Mouse (Mus musculus): Measurements from ENCODE around the gene Gspt1. TPM values are rescaled to one million over a fixed set of nuclear protein-coding genes. Genes with fewer than 3 reads are reported as not detected.
"Not testable (repeated sequence)": the region's sequence is repeated elsewhere in the genome, so short reads cannot be mapped to it uniquely, and the experiment has no call there.

Gene Gspt1
- 10 to 100 TPM; 85.7 to 88.7 TPM for total RNA-seq (2021)
- long read RNA-seq, transcript Gspt1-201 (15 exons, 2,898 nt): minor isoform, 34 of 79 reads
- long read RNA-seq, transcript Gspt1-205 (15 exons, 3,716 nt): major isoform, 40 of 79 reads
- long read RNA-seq, partial matches to known transcripts: 3 of 79 reads
- long read RNA-seq, other reads (novel, unspliced or antisense): 2 of 79 reads

DNA sequence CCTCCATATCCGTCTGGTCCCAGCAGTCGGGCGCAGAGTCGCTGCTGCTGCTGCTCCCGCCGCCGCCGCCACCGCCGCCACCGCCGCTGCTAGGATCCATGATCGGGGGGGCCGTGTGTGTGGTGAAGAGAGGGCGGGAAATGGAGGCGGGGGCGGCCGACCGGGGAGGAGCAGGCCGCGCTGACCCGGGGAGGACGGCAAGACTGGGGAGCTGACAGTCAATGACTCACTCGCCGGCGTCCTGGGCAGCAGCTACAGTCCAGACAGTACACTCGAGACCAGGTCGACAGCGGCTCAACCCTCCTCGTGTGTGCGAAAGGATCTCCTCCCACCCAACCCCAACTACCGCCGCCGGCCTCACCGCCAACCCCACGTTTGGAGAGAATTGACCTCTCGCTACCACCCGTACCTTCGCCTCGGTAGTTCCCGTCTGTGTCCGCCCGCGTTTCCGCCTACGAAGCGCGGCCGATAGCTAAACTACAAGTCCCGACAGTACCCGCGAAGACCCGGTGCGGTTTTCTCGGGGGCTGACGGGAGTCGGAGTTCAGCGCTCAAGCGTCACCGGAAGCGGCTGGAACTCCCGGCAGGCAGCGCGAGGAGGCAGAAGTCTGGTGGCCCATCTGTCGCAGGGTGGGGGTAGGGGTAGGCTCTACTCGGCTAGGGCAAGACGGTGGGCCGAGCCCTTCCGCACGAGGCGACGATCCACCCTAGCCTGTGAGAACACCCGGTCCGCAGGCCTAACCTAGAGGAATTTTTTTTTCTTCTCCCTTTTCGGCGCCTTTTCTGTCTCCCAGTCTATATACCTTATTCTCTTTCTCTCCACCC, at the start of gene Gspt1:
Gene Gspt1, minus strand, starts transcription at position 428 of the 825 bp plus-strand sequence.
- peak; percentile 99 for DNase-seq (ENCODE audit: low spot score in 2 of 2)

DNA sequence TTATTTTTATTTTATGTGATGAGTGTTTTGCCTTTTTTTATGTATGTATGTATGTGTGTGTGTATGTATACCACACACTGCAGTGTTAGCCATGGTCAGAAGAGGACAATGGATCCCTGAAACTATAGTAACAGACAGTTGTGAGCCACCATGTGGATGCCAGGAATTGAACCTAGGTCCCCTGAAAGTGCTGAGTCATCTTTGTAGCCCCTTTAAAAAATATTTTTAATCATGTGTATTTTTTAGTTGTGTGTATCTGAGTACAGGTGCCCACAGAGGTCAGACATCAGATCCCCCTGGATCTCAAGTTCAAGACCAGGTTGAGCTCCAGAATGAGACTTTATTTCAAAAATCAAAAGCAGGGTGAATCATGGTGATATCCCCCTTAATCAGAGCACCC, 49.6 kb upstream of the Gspt1 start:
- no peak for DNase-seq (ENCODE audit: low spot score in 2 of 2)

DNA sequence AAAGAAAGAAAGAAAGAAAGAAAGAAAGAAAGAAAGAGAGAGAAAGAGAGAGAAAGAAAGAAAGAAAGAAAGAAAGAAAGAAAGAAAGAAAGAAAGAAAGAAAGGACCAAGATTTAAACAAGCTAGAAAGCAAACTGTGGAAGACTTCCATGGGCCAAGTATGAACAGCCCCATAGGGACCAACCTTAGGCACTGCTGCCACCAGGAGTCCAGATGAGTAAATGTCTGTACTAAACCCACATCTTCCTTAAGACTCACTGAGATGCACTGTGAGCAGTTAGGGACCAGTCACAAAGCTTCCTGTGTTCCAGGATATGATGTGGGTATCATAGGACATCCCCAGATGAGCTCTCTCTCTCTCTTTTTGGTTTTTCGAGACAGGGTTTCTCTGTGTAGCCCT, 43.6 kb upstream of the Gspt1 start:
- peak in 1 of 2 experiments; percentile 25 for DNase-seq (ENCODE audit: low spot score in 2 of 2)

DNA sequence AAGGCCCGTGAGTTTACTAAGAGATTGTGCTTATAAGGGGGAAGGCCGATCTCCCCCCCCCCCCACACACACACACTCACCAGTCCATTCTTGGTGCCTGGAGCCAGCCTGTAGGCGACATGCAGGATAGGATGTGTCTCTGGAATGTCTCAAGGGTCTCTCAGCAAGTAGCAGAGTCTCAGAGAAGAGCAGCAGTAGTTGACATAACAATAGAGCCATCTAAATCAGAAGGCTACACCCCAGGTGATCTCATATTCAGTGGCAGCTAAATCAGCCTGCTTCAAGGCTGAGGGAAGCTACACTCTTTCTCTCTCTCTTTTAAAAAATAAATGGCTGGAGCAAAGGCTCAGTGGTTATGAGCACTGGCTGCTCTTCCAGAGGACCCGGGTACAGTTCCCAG, 41.5 kb upstream of the Gspt1 start:
- DNase-seq (ENCODE audit: low spot score in 2 of 2): not testable (repeated sequence)

DNA sequence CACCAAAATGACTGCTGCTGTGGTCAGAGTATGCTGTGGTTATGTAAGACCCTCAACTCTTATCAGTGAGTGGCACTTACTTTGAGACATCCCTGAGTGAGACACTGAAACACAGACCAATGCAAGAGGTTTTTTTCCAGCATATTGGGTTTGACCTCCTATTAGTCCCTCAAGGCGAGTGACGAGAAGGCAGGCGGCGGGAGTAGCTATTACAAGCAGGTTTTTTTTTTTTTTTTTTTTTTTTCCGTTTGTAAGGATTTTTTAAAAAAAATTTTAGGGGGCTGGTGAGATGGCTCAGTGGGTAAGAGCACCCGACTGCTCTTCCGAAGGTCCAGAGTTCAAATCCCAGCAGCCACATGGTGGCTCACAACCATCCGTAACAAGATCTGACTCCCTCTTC, 34.7 kb upstream of the Gspt1 start:
- not testable (repeated sequence) for DNase-seq (ENCODE audit: low spot score in 2 of 2)

DNA sequence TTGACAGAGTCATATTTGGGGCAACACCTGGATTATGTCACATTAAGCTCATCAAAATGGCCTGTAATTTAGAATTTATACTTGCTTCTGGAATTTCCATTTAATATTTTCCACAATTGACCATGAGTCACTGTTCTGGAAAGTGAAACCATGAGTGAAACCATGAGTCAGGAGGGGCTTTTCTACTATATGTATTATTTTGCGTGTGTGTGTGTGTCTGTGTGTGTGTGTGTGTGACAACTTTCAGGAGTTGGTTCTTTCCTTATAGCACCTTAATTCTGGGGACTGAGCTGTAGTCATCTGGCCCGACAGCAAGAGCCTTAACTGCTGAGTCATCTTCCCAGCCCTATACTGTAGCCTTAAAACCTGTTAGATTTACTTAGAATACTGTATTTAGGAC, 31.8 kb upstream of the Gspt1 start:
- DNase-seq (ENCODE audit: low spot score in 2 of 2): no peak

DNA sequence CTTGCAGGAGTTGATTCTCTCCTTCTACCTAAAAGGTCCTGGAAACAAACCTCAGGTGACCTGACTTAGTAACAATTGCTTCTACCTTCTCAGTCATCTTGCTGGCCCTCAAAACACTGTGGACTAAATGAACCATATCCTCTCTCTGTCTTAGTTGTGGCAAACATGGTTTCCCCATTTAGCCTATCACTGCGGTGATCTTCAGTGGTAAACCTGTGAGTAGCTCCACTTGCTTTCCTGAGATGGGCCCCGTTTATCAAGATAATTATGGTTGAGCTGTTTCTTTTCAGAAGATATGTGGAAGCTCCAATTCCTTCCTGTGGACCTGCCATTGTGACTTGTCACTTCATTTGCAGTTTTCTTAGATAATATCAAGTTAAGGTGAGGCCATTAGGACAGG, 30.8 kb upstream of the Gspt1 start:
- DNase-seq (ENCODE audit: low spot score in 2 of 2): no peak

DNA sequence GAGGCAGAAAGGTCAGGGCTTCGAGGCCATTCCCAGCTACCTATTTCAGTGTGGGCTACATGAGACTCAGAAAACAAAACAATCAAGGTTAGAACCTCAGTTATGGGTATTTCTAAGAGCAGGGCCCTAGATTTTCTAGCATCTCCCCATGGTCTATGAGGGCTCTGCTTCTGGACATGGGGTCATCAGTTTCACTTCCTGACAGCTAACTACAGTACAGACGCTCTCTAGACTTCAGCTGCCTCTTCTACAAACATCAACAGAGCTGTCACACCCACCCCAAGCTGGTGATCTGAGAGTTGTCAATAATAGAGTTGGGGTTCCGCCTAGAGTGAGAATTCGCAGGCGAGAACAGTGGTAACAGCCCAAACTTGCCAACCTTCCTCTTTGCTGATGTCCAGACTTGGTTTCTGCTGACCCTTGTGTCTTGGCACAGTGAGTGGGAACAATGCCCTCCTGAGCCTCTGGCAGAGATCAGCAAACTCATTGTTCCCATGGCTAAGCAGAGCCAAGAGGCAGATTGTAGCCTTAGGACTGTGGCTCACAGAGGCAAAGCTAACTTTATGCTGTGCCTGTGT, 28.6 kb upstream of the Gspt1 start:
- peak in 1 of 2 experiments; percentile 42 for DNase-seq (ENCODE audit: low spot score in 2 of 2)

DNA sequence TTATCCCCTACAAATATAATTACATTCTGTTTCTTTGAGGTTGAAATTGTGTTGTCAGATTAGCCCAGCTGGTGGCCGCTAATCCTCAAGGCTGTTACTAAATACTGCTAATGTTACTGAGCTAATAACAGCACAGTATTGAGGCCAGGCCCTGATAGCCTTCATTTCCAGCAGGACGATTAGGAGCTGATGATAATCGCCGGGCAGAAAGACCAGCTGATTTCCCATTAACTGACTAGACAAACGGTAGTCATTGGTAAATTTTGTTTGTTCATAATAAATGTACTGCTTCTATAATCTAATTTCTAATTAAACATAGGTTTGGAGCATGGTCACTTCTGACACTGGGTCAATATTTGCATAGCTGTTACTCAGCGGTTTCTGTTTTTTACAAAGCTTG, 24.7 kb upstream of the Gspt1 start:
- DNase-seq (ENCODE audit: low spot score in 2 of 2): no peak

DNA sequence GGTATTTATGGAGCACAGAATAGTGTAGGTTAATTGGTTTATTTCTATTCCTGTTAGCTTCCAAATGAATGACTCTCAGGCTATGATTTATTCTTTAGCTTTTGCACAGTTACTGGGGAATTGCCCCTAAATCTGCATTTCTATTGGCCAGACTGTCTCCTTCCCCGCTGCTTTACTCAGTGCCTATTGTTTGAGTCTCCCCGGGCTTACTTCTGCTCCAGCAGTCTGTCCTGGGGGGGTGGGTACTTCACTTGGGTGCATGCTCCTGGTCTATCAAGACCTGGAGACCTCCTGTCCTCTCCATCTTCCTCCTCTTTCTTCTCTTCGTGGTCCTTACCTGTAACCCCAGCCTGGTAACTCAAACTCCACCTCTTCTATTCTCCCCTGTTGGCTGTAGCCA, 22.8 kb upstream of the Gspt1 start:
- no peak for DNase-seq (ENCODE audit: low spot score in 2 of 2)

DNA sequence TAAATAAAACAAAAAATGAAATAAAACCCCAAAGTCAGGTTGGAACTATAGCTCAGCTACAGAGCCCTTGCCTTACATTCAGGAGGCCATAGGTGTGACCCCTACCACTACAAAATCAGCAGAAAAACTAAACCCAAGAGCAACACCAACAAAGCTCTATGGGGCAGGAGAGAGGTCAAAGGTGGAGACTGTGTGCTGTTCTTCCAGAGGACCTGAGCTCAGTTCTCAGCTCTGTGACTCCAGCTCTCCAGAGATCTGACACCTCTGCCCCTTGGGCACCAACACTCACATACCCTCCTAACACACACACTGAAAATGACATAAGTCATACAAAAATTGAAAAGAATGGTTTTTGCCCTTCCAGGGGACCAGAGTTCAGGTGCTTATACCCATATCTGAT, 16.9 kb upstream of the Gspt1 start:
- DNase-seq (ENCODE audit: low spot score in 2 of 2): no peak

DNA sequence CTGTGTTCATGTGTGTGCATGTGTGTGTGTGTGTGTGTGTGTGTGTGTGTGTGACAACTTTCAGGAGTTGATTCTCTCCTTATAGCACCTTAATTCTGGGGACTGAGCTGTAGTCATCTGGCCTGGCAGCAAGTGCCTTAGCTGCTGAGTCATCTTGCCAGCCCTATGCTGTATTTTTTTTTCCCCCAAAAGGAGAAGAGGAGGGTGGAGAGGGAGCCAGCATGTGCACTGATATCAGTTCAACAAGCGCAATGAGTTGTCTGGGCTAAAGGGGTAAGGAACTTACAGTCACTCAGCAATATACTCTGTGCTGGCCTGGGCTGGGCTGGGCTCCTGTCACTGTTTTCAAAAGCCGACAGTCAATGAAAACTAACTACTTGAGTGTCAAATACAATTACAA, 16.5 kb upstream of the Gspt1 start:
- peak; percentile 5 to 9 for DNase-seq (ENCODE audit: low spot score in 2 of 2)

DNA sequence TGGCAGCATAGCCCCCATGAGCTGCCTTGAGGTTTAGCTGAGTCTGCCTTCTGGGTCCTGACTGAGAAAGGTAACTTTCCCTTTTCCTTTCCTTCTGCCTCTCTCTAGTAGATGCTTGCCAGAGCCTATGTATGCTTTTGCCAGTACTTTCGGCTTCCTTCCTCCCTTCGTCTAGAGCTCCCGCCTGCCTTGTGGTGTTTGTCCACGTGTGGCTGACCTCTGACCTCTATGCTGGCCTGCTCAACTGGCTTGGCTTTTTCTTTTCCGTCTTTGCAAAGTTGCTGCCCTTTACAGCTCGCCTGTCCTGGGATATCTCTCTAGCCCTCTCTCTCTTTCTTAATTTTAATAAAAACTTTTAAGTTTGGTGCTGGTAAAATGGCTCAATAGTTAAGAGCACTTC, 15.7 kb upstream of the Gspt1 start:
- no peak for DNase-seq (ENCODE audit: low spot score in 2 of 2)

DNA sequence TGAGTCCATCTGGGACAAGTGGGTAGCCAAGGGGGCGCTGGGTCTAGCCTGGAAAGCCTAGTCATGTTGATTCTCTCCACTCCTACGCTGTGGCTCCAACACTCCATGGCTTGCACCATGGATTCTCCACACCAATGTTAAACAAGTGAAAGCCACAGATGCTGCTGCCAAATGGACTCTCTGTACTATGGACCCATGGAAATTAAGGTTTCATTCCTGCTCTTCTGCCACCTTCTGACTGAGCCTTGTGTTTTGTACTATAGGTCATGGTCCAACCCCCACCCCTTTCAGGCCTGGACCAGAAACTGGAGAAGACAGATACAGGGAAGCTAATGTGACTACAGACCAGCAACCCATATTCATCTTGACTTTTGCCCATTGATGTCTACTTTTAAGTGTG, 12.4 kb upstream of the Gspt1 start:
- DNase-seq (ENCODE audit: low spot score in 2 of 2): no peak

DNA sequence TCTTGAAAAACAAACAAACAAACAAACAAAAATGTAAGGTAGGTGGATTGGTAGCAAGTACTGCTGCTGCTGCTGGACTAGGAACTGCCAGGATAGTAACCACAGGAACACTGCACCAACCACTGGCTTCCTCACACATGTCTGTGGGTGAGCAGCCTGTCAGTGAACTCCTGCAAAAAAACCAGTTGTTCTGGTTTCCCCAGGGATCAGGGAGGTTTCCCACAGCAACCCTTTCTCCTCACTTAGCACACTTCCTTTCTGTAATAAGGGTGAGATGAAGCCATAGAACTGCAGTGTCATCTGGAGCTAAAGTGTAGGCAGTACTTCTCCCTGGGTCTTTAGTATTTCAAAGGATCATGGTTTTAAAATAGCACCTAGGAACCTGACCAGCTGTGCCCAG, 9.1 kb upstream of the Gspt1 start:
- DNase-seq (ENCODE audit: low spot score in 2 of 2): no peak

DNA sequence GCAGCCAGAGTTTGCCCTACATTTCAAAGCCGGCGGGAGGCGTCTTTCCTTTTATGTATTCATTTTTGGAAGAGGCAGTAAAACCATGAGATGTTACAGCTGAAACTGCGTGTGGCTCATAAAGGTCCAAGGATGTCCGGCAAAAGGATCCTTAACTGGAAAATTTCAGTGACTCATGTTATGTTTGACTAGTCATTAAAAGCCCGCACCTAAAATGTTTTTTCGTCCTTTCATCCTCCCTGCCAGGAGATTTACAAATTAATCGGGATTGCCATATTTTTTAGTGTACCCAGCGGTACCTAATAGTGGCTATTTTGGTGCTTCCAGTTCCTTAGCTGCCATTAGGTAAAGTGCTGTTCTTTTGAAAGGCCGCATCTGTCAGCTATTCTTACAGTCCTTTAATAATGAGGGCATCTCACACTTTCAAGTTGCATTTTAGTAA, 619 bp upstream of the Gspt1 start:
- DNase-seq (ENCODE audit: low spot score in 2 of 2): no peak

DNA sequence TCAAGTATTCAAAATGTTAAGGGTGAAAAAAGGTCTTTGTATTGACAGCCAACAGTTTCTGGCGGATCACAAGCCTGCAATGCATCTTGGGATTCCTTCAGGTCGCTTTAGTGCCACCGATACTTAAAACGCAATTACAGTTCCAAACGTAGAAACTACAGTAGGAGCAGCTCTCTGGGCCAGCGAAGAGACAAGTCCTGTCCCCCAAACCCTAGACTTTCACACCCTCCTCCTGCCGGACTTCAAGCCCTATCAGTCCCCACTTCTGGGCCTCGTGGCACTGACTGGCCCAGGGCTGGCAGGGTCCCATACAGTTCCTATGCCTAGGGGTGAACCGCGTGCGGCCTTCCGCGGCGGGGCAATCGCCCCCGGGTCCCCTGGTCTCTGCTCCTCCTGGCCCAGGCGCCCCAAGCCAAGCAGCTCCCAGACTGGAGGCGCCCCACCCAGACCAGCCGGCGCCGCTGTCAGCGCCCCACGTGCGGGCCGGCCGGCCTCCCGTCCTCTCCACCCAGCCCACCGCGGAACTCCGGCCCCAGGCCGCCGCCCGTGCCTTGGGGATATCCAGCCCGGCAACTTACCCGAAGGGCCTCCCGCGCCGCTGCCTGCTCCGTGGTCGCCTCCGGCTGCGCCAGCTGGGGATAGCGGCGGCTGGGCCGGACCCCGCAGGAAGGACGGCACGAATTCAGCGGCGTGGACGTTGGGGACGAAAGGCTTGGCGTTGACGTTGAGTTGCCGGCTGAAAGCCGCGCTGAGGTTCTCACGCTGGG, 877 bp downstream of the Gspt1 start:
- peak; percentile 11 to 34 for DNase-seq (ENCODE audit: low spot score in 2 of 2)

DNA sequence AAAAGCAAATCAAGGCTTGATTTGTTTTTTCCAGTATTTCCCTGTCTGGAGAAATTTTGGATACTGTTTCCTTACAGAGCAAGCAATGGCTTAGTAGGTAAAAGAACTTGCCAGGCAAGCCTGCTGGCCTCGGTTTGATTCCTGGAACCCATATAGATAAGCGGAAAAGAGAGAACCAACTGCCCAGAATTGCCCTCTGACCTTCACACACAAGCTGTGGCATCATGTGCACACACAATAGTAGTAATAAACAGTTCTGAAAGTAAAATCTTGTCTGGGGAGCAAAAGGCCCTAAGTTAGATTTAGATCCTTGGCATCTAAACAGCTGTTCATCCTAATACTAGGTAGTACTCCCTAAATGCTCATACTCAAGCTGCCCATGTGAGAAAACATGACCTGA, 6.3 kb downstream of the Gspt1 start:
- no peak for DNase-seq (ENCODE audit: low spot score in 2 of 2)

DNA sequence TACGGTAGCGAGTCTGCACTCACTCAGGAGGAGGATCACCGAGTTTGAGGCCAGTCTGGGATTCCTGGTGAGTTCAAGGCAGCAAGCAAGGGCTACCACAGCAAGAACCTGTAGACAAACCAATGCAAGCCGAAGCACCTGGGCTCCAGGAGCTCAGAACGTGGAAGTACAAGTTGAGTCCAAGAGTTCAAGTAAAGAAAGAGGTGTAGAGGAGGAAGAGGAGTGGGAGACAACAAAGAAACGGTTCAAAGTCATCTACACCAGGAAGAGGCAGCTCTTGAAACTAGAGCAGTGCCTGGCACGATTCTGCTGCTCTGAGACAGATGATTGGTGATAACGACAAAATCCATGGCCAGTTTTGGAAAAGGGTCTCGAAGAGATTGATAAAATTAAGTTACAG, 8.4 kb downstream of the Gspt1 start:
- DNase-seq (ENCODE audit: low spot score in 2 of 2): no peak

DNA sequence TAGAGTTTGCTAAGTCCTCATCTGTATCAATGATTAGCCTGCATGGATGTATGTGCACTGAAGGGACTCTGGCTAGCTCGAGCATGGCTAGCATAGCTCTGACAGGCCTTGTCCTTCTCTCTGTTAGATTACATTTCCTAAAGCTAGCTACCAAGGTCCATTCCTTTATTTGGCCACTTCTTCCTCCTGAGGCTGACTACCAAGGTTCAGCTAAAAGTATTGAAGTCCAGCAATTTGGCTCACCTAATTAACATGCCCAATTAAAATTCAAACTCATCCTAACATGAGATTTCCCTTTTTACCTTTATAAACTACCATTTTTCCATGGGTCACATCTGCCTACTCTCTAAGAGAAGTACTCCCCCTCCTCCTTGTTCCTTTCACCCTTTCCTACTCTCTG, 11.7 kb downstream of the Gspt1 start:
- DNase-seq (ENCODE audit: low spot score in 2 of 2): no peak

DNA sequence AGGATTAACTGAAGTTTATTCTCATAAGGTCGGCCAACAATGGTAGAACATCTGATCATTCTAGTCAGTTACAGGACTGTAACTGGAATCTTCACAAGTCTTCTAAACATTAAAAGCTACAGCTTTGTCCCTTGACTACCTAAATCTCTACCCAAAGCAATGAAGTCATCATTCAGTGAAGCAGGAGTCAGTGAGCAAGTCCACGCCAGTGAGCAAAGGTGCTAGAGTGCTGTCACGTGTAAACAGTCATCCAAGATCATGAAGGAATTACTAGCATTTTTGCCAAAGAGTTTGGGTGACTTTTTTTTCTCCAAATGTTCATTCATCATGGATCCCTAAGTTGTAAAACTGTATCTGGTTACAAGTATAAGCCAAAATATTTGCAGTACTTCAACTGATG, 36.3 kb downstream of the Gspt1 start:
- DNase-seq (ENCODE audit: low spot score in 2 of 2): no peak

All from layer of hippocampus, adult 18-20 months (tissue).